Mouse (Mus musculus) liver, postnatal 0 days (tissue): ENCODE results near the gene Nav2.

Source experiments
- CTCF ChIP-seq: sonication (generic); IDR thresholded peaks from 2 replicates; pipeline ENCODE4 v1.5.1; 2016; ENCODE audit warnings: antibody characterized with exemption, low read depth
- EP300 ChIP-seq: IDR thresholded peaks from 2 replicates; pipeline ENCODE4 v1.6.1; 2016; ENCODE audit warnings: antibody characterized with exemption, low read depth, mild to moderate bottlenecking

- TF ChIP-seq CTCF (no peak), EP300 (no peak)
Observed at GRCm38 (mm10) chr7:49246584-49247481, 338.3 kb downstream of the Nav2 start.
